Mouse (Mus musculus) erythroblast, embryonic 14.5 days (primary cell): ENCODE results near the gene S1pr1. TPM values are rescaled to one million over a fixed set of nuclear protein-coding genes. Genes with fewer than 3 reads are reported as not detected.

Experiments
- H3K27me3 ChIP-seq: 2 replicates; pipeline ENCODE4 v1.6.1; 2012; ENCODE audit warnings: inconsistent platforms; ENCODE audit not compliant: control insufficient read depth
- H3K36me3 ChIP-seq: 2 replicates; pipeline ENCODE4 v1.6.1; 2012; ENCODE audit warnings: mild to moderate bottlenecking, inconsistent platforms; ENCODE audit not compliant: control insufficient read depth
- H3K4me1 ChIP-seq: 2 replicates; pipeline ENCODE4 v1.6.1; 2012; ENCODE audit warnings: inconsistent platforms; ENCODE audit not compliant: control insufficient read depth
- H3K4me3 ChIP-seq: replicated peaks from 2 replicates; pipeline ENCODE3; 2012; ENCODE audit warnings: moderate library complexity, mild to moderate bottlenecking, inconsistent platforms
- H3K9me3 ChIP-seq: 2 replicates; pipeline ENCODE4 v1.6.1; 2012; ENCODE audit warnings: low read length, inconsistent platforms, mixed read lengths; ENCODE audit not compliant: control insufficient read depth
- GATA1 ChIP-seq: IDR thresholded peaks from 2 replicates; pipeline ENCODE4 v1.6.1; 2012; ENCODE audit warnings: low read length, inconsistent platforms, mixed read lengths
- TAL1 ChIP-seq: IDR thresholded peaks from 3 replicates; pipeline ENCODE4 v1.6.1; 2012; ENCODE audit warnings: low read length, inconsistent platforms, mixed read lengths
- polyA plus RNA-seq: library from polyadenylated mRNA; stranded (reverse); fragments of >175 nt; gene quantifications from 2 replicates; pipeline ENCODE4 v1.2.3, GENCODE M21; 2012

The S1pr1 gene
- polyA plus RNA-seq, 1 experiment, result not detected

- H3K36me3 ChIP-seq, result no peaks in the 10 kb centered on the region
- TF ChIP-seq GATA1 (no peak), TAL1 (no peak)
- peaks cover 2% of the 10 kb centered on the region; the same call in 1 of the 2 replicates for H3K4me1 ChIP-seq
- H3K9me3 ChIP-seq, result no peaks in the 10 kb centered on the region
- no peak overlapping the region for H3K4me3 ChIP-seq
- H3K27me3 ChIP-seq, result no peaks in the 10 kb centered on the region
Observed at GRCm38 (mm10) chr3:115669230-115669629, 45.6 kb downstream of the S1pr1 start.

DNA sequence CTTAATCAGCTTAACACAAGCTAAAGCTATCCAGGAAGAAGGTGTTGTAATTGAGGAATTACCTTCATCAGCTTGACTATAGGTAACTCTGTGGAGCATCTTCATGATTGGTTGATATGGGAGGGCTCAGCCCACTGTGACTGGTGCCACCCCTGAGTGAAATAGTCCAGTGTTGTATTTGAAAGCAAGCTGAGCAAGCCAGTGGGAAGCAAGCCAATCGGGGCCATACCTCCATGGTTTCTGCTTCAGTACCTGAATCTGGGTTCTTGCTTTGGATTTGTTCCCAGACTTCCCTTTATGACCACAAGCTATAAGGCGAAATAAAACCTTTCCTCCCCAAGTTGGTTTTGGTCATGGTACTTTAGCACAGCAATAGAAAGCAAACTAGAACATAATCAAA is 47.7 kb downstream of the S1pr1 start:
- TF ChIP-seq TAL1, result no peak
- no peak for TF ChIP-seq GATA1
- no peaks in the 10 kb centered on the region for H3K36me3 ChIP-seq
- H3K9me3 ChIP-seq, result no peaks in the 10 kb centered on the region
- H3K4me3 ChIP-seq, result no peak overlapping the region
- no peaks in the 10 kb centered on the region for H3K27me3 ChIP-seq
- H3K4me1 ChIP-seq, result no peaks in the 10 kb centered on the region

DNA sequence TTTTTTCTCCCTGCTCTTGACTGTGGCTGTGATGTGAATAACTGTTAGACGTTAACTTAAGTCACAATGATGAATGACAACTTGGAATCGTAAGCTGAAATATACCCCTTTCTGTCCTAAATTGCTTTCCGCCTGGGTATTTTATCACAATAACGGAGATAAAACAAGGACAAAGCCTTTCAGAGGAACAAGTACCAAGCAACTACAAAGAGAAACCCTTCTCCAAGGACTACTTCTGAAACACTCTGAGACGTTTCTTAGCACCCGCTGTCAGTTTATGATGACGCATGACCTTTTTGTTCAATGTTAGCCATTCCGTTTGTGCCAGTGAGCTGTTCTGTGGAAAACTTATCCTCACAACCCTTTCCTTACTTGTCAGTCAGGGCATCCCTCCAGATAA is 48.3 kb downstream of the S1pr1 start:
- H3K27me3 ChIP-seq, result no peaks in the 10 kb centered on the region
- TF ChIP-seq GATA1 (no peak), TAL1 (no peak)
- no peak overlapping the region for H3K4me3 ChIP-seq
- no peaks in the 10 kb centered on the region for H3K4me1 ChIP-seq
- no peaks in the 10 kb centered on the region for H3K36me3 ChIP-seq
- no peaks in the 10 kb centered on the region for H3K9me3 ChIP-seq

DNA sequence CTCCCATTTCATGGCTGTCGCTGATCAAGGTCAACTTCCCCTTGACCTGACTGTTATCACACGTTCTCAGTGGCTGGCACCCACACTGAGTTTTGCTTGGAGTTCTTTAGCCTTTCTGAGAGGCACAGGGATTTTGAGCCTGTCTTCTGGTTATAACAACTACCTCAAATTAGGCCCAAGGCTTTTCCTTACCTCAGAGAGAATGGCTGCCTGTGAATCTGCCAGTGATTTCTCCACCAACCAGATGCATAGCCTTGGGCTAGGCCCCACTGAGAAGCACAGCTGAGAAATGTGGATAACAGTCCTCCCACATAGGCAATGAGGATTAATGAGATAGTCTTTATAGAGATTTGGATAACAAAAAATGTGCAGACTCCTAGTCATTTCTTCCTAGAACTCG is 50.4 kb downstream of the S1pr1 start:
- TF ChIP-seq GATA1 (no peak), TAL1 (no peak)
- H3K9me3 ChIP-seq, result no peaks in the 10 kb centered on the region
- H3K36me3 ChIP-seq, result no peaks in the 10 kb centered on the region
- H3K4me1 ChIP-seq, result no peaks in the 10 kb centered on the region
- no peaks in the 10 kb centered on the region for H3K27me3 ChIP-seq
- no peak overlapping the region for H3K4me3 ChIP-seq

GRCm38 (mm10) chr3:115660701-115661460 is 54.0 kb downstream of the S1pr1 start:
- Histone ChIP-seq H3K9me3 (no peaks in the 10 kb centered on the region), H3K36me3 (no peaks in the 10 kb centered on the region), H3K27me3 (no peaks in the 10 kb centered on the region), H3K4me3 (no peak overlapping the region), H3K4me1 (no peaks in the 10 kb centered on the region)
- TF ChIP-seq GATA1, result no peak
- no peak for TF ChIP-seq TAL1

Other genes with a start within 250 kb of the S1pr1 start
- 0.12 and 0.14 TPM in 2 replicates for gene Dph5, start 172.8 kb upstream of the S1pr1 start, polyA plus RNA-seq